Mouse (Mus musculus) frontal cortex, adult 2 months (tissue): ENCODE measurements around the gene Ntng1. TPM values are rescaled to one million over a fixed set of nuclear protein-coding genes. Genes with fewer than 3 reads are reported as not detected.

Experiments used
- DNase-seq, 2 experiments: peaks; one replicate each; pipeline ENCODE4 v3.0.0; 2022; ENCODE audit warnings: low spot score in 1 of 2; ENCODE audit errors: extremely low spot score in 1 of 2
- polyA plus RNA-seq: library from polyadenylated mRNA; depleted of rRNA; stranded (reverse); fragments of >200 nt; gene quantifications from 2 replicates; pipeline ENCODE4 v1.2.3, GENCODE M21; 2012

Gene Ntng1
- polyA plus RNA-seq, 1 experiment, result 32.6 TPM

DNA sequence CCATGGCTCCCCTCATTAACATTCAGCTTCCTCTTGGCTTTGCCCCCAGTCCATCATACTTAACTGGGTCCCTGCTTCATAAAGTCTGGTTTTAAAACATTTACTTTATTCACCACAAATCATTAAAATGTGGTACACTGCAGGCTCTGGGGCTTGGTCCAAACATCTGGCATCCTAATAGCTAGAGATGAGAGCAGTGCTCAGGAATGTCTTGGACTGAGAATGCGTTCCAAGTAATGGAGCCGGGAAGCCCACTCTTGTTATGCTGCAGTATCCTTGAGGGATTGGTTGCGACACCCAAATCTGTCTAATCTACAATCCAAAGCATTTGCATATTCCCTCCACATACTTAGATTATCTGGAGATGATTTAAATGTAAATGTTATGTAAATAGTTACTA, 207.5 kb downstream of the Ntng1 start:
- no peak for DNase-seq

DNA sequence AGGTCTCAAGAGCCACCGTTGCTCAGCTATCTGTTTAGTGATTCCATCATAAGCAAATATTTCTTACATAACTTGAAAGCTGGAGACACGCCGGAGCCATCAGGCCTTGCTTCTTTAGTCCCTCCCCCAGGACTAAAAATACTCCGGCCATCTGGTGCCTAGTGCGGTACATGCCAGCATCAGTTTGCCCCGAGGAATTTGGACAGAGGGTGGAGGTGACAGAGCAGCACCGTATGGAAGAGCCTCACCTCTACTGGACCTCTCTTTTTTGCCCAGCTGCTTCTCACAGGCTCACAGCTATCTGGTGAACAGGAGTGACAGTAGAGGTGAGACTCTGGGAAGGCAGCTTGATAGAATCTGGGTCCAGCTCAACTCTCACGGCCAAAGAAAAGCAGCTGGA, 211.6 kb downstream of the Ntng1 start:
- DNase-seq, result peak; percentile 55 to 63

DNA sequence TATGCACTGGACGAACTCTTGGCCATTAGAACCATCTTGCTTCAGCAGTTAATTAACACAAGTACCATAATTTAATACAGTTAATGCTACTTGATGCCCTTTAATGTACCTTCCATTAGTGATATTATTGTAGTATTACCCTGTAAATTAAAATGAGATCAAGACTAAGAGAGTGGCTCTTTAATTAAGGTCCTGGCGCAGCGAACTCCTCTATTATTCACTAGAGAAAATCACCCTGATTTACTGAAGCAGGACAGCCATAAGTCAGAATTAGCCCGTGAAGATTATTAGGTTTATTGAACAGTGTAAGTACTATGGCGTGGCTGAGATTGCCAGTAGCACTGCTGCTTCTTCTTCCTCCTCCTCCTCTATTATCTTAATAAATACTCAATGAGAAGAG, 212.8 kb downstream of the Ntng1 start:
- no peak for DNase-seq

GRCm38 (mm10) chr3:109923788-109924187, 220.0 kb downstream of the Ntng1 start:
- DNase-seq, result no peak

DNA sequence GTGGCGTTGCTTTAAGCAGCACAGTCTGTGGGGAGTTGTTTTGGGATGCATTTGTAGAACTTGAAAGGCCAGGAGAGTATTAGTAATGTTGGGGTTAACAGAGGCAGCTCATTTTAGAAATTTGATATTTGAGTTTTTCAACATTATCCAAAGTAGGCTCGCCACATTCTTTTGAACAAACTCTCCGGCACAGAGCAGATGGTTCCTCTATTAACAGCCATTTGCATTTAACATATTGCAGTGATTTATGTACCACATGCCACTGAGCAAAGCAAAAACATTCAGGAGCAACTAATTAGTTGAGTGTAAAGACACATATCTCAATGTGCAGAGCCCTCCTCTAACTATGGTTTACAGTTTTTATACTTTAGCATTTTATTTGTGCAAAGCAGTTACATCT, 224.8 kb downstream of the Ntng1 start:
- no peak for DNase-seq

DNA sequence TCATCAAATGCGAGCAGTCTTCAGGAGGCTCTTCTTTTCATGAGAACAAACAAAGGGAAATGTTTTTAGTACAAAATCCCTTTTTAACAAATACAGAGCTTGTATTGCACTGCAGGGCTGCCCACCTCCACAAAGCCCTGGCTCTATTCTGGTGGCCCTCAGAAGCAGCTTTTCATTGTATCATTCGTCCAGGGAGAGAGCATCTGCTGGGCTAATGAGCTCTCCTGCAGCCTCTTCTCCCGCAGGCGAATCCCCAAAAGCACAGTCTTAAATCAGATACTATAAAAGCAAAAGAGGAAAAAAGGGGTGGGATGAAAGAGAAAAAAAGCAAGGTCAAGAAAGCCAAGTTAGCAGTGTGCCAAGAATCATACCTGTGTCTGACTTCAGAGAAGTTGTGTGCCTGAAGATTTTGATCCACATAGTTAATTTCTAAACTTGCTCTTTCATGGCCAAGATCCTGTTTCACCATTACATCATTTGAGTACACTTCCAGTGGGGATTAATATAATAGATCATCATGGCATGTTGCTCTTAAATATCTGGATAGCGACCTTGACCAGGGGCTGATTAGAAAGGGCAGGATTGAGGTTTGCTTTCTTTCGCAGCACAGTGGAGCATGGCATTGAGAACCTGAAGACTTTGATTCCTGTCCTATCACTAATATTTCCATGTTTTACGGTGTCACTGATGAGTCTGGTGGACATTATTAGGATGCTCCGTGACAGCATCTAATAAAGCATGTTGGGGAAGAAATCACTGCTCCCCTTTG, 225.7 kb downstream of the Ntng1 start:
- no peak for DNase-seq

GRCm38 (mm10) chr3:109917077-109917476, 226.7 kb downstream of the Ntng1 start:
- no peak for DNase-seq

DNA sequence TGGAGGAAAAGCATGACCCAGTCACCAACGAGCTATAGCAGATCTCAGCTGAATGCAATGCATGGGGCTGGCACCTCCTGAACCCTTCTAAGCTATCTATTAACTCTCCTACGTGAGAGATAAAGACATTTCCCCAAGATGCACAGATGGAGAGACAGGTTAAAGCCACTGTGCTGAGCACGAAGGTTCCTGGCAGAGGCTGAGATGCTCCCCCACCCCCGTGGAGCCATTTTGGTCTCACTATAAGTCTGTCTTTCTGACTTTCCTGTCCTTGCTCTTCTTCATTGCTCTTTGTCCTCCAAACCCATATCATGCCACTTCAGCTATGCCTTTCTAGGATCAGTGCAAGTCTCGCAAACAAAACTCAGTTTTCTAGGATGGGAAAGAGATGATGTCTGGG, 229.6 kb downstream of the Ntng1 start:
- no peak for DNase-seq

DNA sequence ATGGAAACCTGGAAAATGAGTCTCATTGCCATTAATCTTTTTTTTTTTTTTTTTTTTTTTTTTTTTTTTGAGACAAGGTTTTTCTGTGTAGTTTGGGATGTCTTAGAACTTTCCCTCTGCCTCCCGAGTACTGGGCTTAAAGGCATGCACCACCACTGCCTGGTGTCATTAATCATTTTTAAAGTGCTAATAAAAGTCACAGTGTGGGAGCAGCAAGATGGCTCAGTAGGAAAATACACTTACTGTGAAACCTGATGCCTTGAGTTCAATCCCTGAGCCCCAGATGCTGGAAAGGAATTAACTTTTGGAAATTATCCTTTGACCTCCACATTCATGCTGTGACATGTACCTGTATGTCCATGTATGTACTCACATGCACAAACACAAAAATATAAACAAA, 253.2 kb downstream of the Ntng1 start:
- no peak for DNase-seq

- DNase-seq, result no peak
Measured at GRCm38 (mm10) chr3:109885672-109886071, 258.1 kb downstream of the Ntng1 start.

GRCm38 (mm10) chr3:109879061-109879460, 264.8 kb downstream of the Ntng1 start:
- no peak for DNase-seq

- no peak for DNase-seq
Measured at GRCm38 (mm10) chr3:109871986-109872385, 271.8 kb downstream of the Ntng1 start.

GRCm38 (mm10) chr3:109858276-109858675, 285.5 kb downstream of the Ntng1 start:
- DNase-seq, result no peak

DNA sequence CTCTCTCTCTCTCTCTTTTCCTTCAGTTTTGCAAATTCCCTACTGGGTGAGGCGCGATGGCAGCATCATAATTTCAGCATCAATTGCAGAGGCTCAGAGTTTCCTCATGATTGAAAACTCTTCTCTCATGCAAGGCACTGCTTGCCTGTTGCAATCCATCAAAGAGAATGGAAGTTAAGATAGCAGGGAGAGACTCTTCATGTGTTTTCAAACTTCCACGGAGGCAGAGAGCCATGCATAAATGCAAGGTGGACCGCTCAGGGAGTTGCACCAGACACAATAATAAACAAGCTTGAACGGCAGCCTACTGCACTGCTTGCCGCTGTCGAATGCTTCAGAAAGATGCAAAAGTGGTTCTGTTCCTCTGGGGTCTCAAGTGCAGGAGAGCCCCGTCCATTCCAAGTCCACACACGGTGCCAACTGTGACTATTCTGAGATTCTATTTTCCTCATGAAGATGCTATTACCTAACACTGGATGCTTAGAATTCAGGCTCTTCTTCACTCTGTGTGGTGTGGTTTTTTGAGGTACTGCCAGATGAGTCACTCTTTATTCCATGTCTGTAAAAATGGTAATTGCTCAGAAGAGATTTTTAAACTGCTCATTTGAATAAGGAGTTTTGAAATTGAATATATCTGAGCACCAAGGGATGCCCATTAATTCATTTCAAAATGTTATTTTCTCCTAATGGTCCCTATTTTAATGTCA, 289.2 kb downstream of the Ntng1 start:
- DNase-seq, result peak; percentile 38 to 76

- no peak for DNase-seq
Measured at GRCm38 (mm10) chr3:109846660-109847059, 297.2 kb downstream of the Ntng1 start.

DNA sequence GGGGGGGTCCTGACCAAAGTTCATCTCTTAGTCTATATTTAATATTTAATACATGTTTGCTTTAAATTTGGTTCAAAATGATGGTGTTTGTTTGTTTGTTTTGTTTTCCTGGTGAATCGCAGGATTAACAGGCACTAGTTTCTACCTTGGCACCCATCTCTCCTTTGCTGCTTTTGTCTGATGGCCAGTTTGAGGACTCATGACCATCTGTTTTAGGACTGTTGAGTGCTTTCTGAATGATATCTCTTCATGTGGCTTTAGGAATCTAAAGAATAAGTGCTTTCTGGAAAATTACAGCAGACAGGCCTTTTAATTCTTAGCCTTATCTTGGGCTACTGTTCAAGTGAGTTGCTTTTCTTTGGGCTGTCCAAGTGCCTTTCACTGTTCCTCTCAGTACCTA, 318.0 kb downstream of the Ntng1 start:
- DNase-seq, result no peak

DNA sequence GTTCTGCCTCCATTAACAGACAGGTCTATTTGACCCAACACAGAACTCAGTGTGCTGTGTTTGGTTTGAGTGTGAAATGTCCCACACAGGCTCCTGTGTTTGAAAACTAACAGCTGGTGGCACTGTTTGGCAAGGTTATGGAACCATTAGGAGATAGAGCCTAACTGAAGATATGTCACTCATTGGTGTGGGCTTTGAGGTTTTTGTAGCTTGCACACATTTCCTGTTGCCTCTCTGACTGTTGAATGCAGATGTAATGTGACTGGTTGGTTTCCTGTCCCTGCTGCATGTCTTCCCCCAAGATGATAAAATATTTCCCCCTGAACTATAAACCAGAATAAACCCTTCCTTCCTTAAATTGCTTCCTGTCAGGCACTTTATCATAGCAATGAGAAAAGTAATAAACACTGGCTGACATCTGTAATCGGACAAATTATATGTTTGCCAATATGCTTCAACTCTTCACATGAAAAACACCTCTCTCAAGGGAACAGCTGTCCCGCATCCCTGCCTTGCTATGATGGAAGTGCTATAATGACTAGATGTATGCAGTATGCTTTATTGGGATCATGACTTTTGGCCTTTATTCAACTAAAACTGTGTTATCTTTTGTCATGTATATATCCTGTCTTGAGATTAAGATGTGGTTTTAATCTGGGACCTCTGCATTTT, 320.9 kb downstream of the Ntng1 start:
- no peak for DNase-seq

DNA sequence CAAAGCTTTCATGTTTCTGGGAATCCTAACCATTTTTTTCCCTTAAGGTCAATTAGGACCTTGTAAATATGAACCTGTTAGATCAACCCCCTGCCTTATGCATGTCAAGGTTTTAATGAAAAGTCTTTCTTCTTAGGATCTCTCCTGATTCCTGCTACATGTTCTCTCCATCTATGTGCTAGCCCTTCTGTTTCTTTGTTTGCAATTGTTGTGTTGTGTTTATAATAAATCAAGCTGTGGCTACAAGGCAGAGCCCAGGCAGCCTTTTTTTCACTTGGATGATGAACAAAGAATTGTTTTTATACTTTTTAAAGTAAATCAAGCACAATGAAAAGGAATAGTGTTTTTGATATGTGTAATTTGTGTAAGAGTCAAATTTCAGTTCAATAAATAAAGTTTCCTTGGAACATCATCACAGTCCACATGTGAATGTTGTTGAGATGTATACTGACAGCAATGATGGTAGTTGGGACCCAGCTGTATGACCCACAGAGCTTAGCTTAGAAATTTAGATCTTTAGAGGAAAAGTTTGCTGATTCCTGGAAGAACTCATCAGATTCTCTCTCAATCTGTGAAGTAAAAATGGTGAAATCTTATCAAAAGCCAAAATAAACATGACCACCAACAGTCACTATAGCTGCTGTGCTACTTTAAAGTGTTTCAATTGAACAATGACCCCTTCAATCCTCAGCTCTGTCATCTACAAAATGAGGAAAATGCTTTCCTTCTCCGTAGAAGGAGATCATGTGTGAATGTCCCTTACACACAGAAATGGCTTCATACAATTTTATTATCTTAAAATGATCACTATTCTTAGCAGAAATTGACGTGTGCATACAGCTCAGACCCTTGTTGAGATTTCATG, 324.8 kb downstream of the Ntng1 start:
- no peak for DNase-seq

GRCm38 (mm10) chr3:109809065-109809464, 334.7 kb downstream of the Ntng1 start:
- DNase-seq, result no peak

DNA sequence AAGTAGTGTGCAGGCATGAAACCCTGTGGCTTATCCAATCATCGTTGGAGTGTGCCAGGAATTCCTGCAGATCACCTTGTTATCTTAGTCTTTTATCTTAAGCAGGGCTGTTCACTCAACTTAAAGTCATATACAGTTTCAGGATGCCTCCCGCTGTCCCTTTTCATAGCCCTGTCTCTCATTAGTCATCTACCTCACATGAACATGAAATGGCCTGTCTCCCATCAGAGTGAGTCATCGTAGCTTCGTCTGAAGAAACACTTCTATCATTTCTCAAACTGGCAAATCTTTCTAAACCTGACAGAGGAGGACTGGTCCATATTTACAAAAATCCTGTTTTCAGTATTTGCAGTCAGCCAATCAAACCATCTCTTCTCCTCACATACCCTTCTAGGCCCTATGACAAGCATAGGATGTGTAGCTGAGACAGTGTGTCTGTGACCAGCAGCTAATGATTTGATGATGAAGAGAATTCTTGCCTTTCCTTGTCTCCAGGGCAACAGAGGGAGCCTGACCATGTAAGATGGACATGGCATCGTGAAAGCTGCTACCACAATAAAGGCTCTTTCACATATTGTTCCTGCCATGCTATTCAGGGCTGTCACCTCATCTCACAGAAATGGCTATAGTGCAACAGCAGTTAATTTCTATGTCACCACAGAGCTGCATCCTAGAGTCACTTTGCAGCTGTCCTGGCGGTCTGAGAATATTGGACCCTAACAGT, 336.4 kb downstream of the Ntng1 start:
- DNase-seq, result no peak
